8 mouse cellular contexts compared by ENCODE assay signal in the genomic region with DNA sequence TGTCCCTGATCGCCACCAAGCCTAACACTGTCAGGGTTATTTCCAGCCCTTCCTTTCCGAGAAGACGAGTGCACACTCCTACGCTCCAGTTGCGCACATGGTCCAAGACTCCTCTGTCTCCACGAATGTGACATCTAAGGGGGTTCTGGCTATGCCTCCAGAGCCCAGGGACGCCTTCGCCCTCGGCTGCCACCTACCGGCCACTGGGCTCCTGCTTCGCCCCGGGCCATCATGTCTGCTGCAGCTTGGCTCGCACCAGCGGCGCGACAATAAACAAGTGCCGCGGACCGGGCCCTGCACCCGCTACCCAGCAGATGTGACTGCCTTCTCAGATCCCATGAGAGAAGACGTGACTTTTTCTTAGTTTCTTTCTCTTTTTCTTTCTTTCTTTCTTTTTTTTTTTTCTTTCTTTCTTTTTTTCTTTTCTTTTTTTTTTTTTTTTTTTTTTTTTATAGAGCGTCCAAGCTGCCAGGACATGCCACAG. TPM values are rescaled to one million over a fixed set of nuclear protein-coding genes. Genes with fewer than 3 reads are reported as not detected.
A peak's percentile ranks its signal among the peaks of the same experiment; 100 is the strongest.
DNase-seq lines count a peak whose midpoint lies in the region; ATAC-seq and TF ChIP-seq lines count a peak whose summit lies in the region.

A gene (plus strand): TSS at position 434 of the 484 bp plus-strand sequence.

- H3K27me3 ChIP-seq in hindbrain, embryonic 13.5 days = peaks cover 3% of the 10 kb centered on the region; the same call in 1 of the 2 replicates
- peaks cover 25% of the 10 kb centered on the region for H3K27me3 ChIP-seq in lung, embryonic 14.5 days (ENCODE audit: insufficient read depth, low read length)

- under 1% methylated on average over 22 of the region's 22 CpGs for WGBS in hindbrain, embryonic 13.5 days
- WGBS in lung, embryonic 14.5 days = under 1% methylated on average over 22 of the region's 22 CpGs

- peak; percentile 34 for DNase-seq in adrenal gland, adult 8-10 months
- DNase-seq in gastrocnemius, adult 18-20 months (ENCODE audit: low spot score) = peak; percentile 65
- peak; percentile 96 to 97 for DNase-seq in layer of hippocampus, postnatal 10 days (ENCODE audit: low spot score in 2 of 2)
- DNase-seq in lung, embryonic 14.5 days = peak; percentile 94
- DNase-seq in ovary, postnatal 14 days (ENCODE audit: low spot score) = peak; percentile 72
- peak; percentile 78 for DNase-seq in urinary bladder, postnatal 25 days (ENCODE audit: low spot score)

- H3K4me1 ChIP-seq in hindbrain, embryonic 13.5 days (replicated peaks) = peaks cover 17% of the 10 kb centered on the region
- H3K4me1 ChIP-seq in lung, embryonic 14.5 days (ENCODE audit: insufficient read depth) = no peaks in the 10 kb centered on the region

- ATAC-seq in common myeloid progenitor, adult 5-6 weeks (replicated peaks; ENCODE audit: low read depth, poor library complexity, severe bottlenecking) = peak; percentile 95
- peak; percentile 43 for ATAC-seq in hindbrain, embryonic 13.5 days (ENCODE audit: low FRiP score)
- ATAC-seq in lung, embryonic 14.5 days (ENCODE audit: insufficient read depth) = peak; percentile 84

- TF ChIP-seq CTCF in lung, embryonic 14.5 days (IDR thresholded peaks at IDR 0.05; ENCODE audit: low read depth) = peak; percentile 92

- peak within 1 kb of the TSS; percentile 86 for H3K4me3 ChIP-seq in hindbrain, embryonic 13.5 days
- H3K4me3 ChIP-seq in lung, embryonic 14.5 days (ENCODE audit: low read depth, low read length) = peak within 1 kb of the TSS; percentile 55

- H3K36me3 ChIP-seq in hindbrain, embryonic 13.5 days = peaks cover 4% of the 10 kb centered on the region
- H3K36me3 ChIP-seq in lung, embryonic 14.5 days (ENCODE audit: insufficient read depth) = no peaks in the 10 kb centered on the region

- peak within 1 kb of the TSS; percentile 71 for H3K4me2 ChIP-seq in hindbrain, embryonic 13.5 days
- H3K4me2 ChIP-seq in lung, embryonic 14.5 days = peak within 1 kb of the TSS; percentile 97

- H3K9ac ChIP-seq in hindbrain, embryonic 13.5 days = peak within 1 kb of the TSS; percentile 93
- H3K9ac ChIP-seq in lung, embryonic 14.5 days = peak within 1 kb of the TSS; percentile 49

- no peaks in the 10 kb centered on the region for H3K9me3 ChIP-seq in hindbrain, embryonic 13.5 days
- H3K9me3 ChIP-seq in lung, embryonic 14.5 days (ENCODE audit: low read depth, low read length) = no peaks in the 10 kb centered on the region

- H3K27ac ChIP-seq in hindbrain, embryonic 13.5 days = peak within 1 kb of the TSS; percentile 99
- no peak within 1 kb of the TSS for H3K27ac ChIP-seq in lung, embryonic 14.5 days (ENCODE audit: low read depth)

RNA-seq across cellular contexts. Expression of the gene that starts here (rescaled TPM):
- total RNA-seq in adrenal gland, adult 8-10 months (2022) = under 1 TPM; 0.40 to 0.98 (median 0.55) TPM
- not detected in 2 replicates for total RNA-seq in common myeloid progenitor, adult 5-6 weeks (2017)
- total RNA-seq in gastrocnemius, adult 18-20 months (2021) = under 1 TPM; 0.09 to 0.19 TPM
- polyA plus RNA-seq in hindbrain, embryonic 13.5 days (2015; fragmentation: Nextera tagmentation; extraction: Ambion mirVana) = 27.9 and 30.3 TPM in 2 replicates
- total RNA-seq in layer of hippocampus, postnatal 10 days (2021) = 10 to 100 TPM; 76.0 to 82.2 TPM
- 0.47 and 1.1 TPM in 2 replicates for polyA plus RNA-seq in lung, embryonic 14.5 days (2014; fragmentation: Nextera tagmentation; extraction: Ambion mirVana)

Comparison
In these comparisons a context has a peak if more than half of its experiments do, and no peak if none do; other contexts are left out.
1. RNA of the gene that starts here (total RNA-seq): 76.0 to 82.2 TPM in layer of hippocampus, postnatal 10 days; 0.40 to 0.98 TPM in adrenal gland, adult 8-10 months, 0.09 to 0.19 TPM in gastrocnemius, adult 18-20 months and not detected in common myeloid progenitor, adult 5-6 weeks; every median in the first group is over 10 times any median in the second.
2. RNA of the gene that starts here (polyA plus RNA-seq): 27.9 to 30.3 TPM in hindbrain, embryonic 13.5 days; 0.47 to 1.1 TPM in lung, embryonic 14.5 days; every median in the first group is over 10 times any median in the second.
3. Peak in DNase-seq in adrenal gland, adult 8-10 months; RNA of the gene not detected or under 1 TPM.
4. Peak in ATAC-seq in common myeloid progenitor, adult 5-6 weeks; RNA of the gene not detected or under 1 TPM.
5. Peak in DNase-seq in gastrocnemius, adult 18-20 months; RNA of the gene not detected or under 1 TPM.
6. DNase-seq: peak in every context shown above with its lines; median percentile 96 in layer of hippocampus, postnatal 10 days; 94 in lung, embryonic 14.5 days; 78 in urinary bladder, postnatal 25 days; 72 in ovary, postnatal 14 days; 65 in gastrocnemius, adult 18-20 months; 34 in adrenal gland, adult 8-10 months.
7. ATAC-seq: peak in every context shown above with its lines; median percentile 95 in common myeloid progenitor, adult 5-6 weeks; 84 in lung, embryonic 14.5 days; 43 in hindbrain, embryonic 13.5 days.